Mouse (Mus musculus) cerebellum, adult 2 months (tissue): ENCODE data around the gene Tlx1.

ENCODE experiments used
- CTCF ChIP-seq: fragments of 200-500 bp; IDR thresholded peaks from 2 replicates; pipeline ENCODE4 v1.5.1; 2011; ENCODE audit warnings: low read depth, mild to moderate bottlenecking, control low read depth, low read length, moderate library complexity, borderline replicate concordance; ENCODE audit not compliant: insufficient read depth
- POLR2A ChIP-seq: fragments of 200-500 bp; IDR thresholded peaks from 2 replicates; pipeline ENCODE4 v1.6.1; 2011; ENCODE audit warnings: low read length, control low read depth, borderline replicate concordance; ENCODE audit not compliant: insufficient read depth

- TF ChIP-seq POLR2A (no peak), CTCF (no peak)
Measured at GRCm38 (mm10) chr19:45112444-45112843, 38.0 kb upstream of the Tlx1 start.
